Mouse (Mus musculus) midbrain, embryonic 11.5 days (tissue): Measurements from ENCODE around the gene Slf2. TPM values are rescaled to one million over a fixed set of nuclear protein-coding genes. Genes with fewer than 3 reads are reported as not detected.
A peak's percentile ranks its signal among the peaks of the same experiment; 100 is the strongest.

Experiments
- ATAC-seq: fragments of 200-750 bp; cut with Nextera tagmentation; 2 replicates; pipeline ENCODE4 v1.8.0; 2017; ENCODE audit warnings: moderate TSS enrichment, moderate library complexity; ENCODE audit not compliant: low FRiP score
- DNase-seq: peaks from one replicate; pipeline ENCODE4 v3.0.0; 2015; ENCODE audit warnings: low spot score; ENCODE audit errors: missing footprints
- H3K27ac ChIP-seq: fragments of 300-500 bp; sonication (generic); 2 replicates; pipeline ENCODE4 v1.5.1; 2014; ENCODE audit warnings: low read depth, low read length
- H3K27me3 ChIP-seq: fragments of 300-500 bp; sonication (generic); 2 replicates; pipeline ENCODE4 v1.6.1; 2014; ENCODE audit warnings: mild to moderate bottlenecking, low read length, moderate library complexity, mixed read lengths; ENCODE audit not compliant: control insufficient read depth, insufficient read depth
- H3K36me3 ChIP-seq: fragments of 300-500 bp; sonication (generic); 2 replicates; pipeline ENCODE4 v1.6.1; 2014; ENCODE audit warnings: mild to moderate bottlenecking, low read length, moderate library complexity, mixed read lengths; ENCODE audit not compliant: control insufficient read depth, insufficient read depth
- H3K4me1 ChIP-seq: fragments of 300-500 bp; sonication (generic); 2 replicates; pipeline ENCODE4 v1.6.1; 2014; ENCODE audit warnings: low read length; ENCODE audit not compliant: control insufficient read depth, insufficient read depth
- H3K4me2 ChIP-seq: fragments of 300-500 bp; sonication (generic); 2 replicates; pipeline ENCODE4 v1.6.1; 2014; ENCODE audit warnings: mild to moderate bottlenecking, moderate library complexity
- H3K4me3 ChIP-seq: fragments of 300-500 bp; sonication (generic); 2 replicates; pipeline ENCODE4 v1.5.1; 2014; ENCODE audit warnings: low read depth, low read length
- H3K9ac ChIP-seq: fragments of 300-500 bp; sonication (generic); 2 replicates; pipeline ENCODE4 v1.6.1; 2014; ENCODE audit warnings: low read length
- H3K9me3 ChIP-seq: fragments of 300-500 bp; sonication (generic); 2 replicates; pipeline ENCODE4 v1.6.1; 2016; ENCODE audit warnings: low read length; ENCODE audit not compliant: control insufficient read depth
- WGBS: fragments of 180-500 bp; shearing (Covaris S2); extraction: QIAGEN DNeasy Blood & Tissue Kit; methylation state at CpG from one replicate; pipeline ENCODE4 v1.1.7; 2014; 5-methylcytosine and 5-hydroxymethylcytosine counted together
- polyA plus RNA-seq: library from polyadenylated mRNA; unstranded; fragments of >200 nt; fragmentation: Nextera tagmentation; extraction: Ambion mirVana; gene quantifications from 2 replicates; pipeline ENCODE4 v1.2.1, GENCODE M21; 2014

Slf2 gene
- 38.7 and 44.3 TPM in 2 replicates for polyA plus RNA-seq

DNA sequence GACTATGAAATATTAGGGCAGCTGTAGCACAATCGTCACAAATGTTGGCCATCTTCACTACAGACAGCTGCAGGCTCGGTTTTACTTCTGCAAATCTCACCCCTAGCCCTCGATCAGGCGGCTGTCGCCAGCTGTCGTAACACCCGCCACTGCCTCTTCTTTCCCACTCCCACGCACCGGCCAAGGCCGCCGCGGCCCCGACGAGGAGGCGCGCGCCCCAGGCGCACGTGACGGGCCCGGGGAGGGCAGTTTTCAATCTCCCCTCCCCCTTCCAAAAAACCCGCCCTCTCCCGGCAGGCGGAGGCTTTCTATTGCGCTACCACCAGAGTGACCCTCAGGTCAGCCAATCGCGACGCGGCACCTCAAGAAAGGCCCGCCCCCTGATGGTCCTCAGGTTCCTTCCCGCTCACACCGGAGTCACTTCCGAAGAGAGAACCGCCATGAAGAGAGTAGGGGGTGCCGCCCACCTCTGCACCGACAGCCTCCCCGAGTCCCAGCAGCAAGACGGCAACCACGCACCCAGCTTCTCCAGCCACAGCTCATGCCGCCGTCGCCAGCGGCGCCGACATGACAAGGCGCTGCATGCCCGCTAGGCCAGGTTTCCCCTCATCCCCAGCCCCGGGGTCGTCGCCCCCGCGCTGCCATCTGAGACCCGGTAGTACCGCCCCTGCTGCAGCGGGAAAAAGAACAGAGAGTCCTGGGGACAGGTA lies at the start of gene Slf2:
Gene Slf2, plus strand, starts transcription at position 408 of the 710 bp plus-strand sequence.
- peak; percentile 98 for ATAC-seq
- Histone ChIP-seq H3K4me3 (peak within 1 kb of the TSS; percentile 96), H3K9ac (peak within 1 kb of the TSS; percentile 80), H3K36me3 (peaks cover 5% of the 10 kb centered on the region; the same call in 1 of the 2 replicates), H3K4me2 (peak within 1 kb of the TSS; percentile 75), H3K9me3 (no peaks in the 10 kb centered on the region), H3K27ac (peak within 1 kb of the TSS; percentile 51), H3K4me1 (peaks cover 12% of the 10 kb centered on the region), H3K27me3 (peaks cover 16% of the 10 kb centered on the region)
- DNase-seq = peak; percentile 99
- WGBS = under 1% methylated on average over 55 of the region's 55 CpGs

- Histone ChIP-seq H3K4me3 (peak overlapping the region; percentile 24), H3K36me3 (no peaks in the 10 kb centered on the region), H3K9ac (peak overlapping the region; percentile 67), H3K4me2 (peak overlapping the region; percentile 62), H3K9me3 (no peaks in the 10 kb centered on the region), H3K27ac (no peak overlapping the region), H3K4me1 (peaks cover 3% of the 10 kb centered on the region; the same call in 1 of the 2 replicates), H3K27me3 (peaks cover 33% of the 10 kb centered on the region)
- under 1% methylated on average over 31 of the region's 31 CpGs for WGBS
- ATAC-seq (peak; percentile 68; the same call in 1 of the 2 replicates), DNase-seq (peak; percentile 96)
Observed at GRCm38 (mm10) chr19:44882552-44883024, 48.4 kb upstream of the Slf2 start.

- no peak overlapping the region for H3K27ac ChIP-seq
- H3K27me3 ChIP-seq = peaks cover 44% of the 10 kb centered on the region
- no peak overlapping the region for H3K4me2 ChIP-seq
- H3K9me3 ChIP-seq = no peaks in the 10 kb centered on the region
- no peak overlapping the region for H3K9ac ChIP-seq
- no peak for DNase-seq
- H3K36me3 ChIP-seq = no peaks in the 10 kb centered on the region
- H3K4me3 ChIP-seq = no peak overlapping the region
- peaks cover 4% of the 10 kb centered on the region; the same call in 1 of the 2 replicates for H3K4me1 ChIP-seq
- 45% methylated on average over 3 of the region's 3 CpGs for WGBS
- no peak for ATAC-seq
Observed at GRCm38 (mm10) chr19:44884331-44884730, 46.6 kb upstream of the Slf2 start.

DNA sequence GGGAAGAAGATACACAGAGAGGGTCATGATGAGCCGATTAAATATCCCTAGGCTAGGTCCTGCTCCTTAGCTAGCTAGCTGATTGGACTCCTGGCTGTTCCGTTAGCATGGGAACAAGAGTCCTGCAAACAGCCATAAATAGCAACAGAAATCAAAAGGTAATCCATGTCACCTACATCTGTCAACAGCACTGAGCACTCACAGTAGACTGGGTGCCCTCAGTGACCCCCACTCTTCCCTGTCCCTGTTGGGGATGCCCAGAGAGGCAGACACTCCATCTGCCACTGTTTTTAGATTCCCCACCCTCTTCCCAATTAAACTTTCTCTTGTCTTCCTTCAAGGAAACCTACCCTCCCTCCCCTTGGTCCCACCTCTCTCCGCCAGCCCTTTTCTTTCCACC lies 44.5 kb upstream of the Slf2 start:
- no peak overlapping the region for H3K9ac ChIP-seq
- H3K4me2 ChIP-seq = no peak overlapping the region
- H3K36me3 ChIP-seq = no peaks in the 10 kb centered on the region
- WGBS = 16% methylated on average over 3 of the region's 3 CpGs
- peaks cover 50% of the 10 kb centered on the region for H3K27me3 ChIP-seq
- no peaks in the 10 kb centered on the region for H3K9me3 ChIP-seq
- peaks cover 12% of the 10 kb centered on the region; the same call in 1 of the 2 replicates for H3K4me1 ChIP-seq
- no peak overlapping the region for H3K4me3 ChIP-seq
- DNase-seq (no peak), ATAC-seq (no peak)
- H3K27ac ChIP-seq = no peak overlapping the region

GRCm38 (mm10) chr19:44887679-44888235 lies 43.2 kb upstream of the Slf2 start:
- no peak for ATAC-seq
- Histone ChIP-seq H3K9me3 (no peaks in the 10 kb centered on the region), H3K27me3 (peaks cover 49% of the 10 kb centered on the region), H3K27ac (no peak overlapping the region), H3K4me3 (no peak overlapping the region), H3K4me1 (peaks cover 10% of the 10 kb centered on the region; the same call in 1 of the 2 replicates), H3K9ac (no peak overlapping the region), H3K36me3 (no peaks in the 10 kb centered on the region), H3K4me2 (no peak overlapping the region)
- peak; percentile 96 for DNase-seq
- WGBS = 19% methylated on average over 7 of the region's 7 CpGs

DNA sequence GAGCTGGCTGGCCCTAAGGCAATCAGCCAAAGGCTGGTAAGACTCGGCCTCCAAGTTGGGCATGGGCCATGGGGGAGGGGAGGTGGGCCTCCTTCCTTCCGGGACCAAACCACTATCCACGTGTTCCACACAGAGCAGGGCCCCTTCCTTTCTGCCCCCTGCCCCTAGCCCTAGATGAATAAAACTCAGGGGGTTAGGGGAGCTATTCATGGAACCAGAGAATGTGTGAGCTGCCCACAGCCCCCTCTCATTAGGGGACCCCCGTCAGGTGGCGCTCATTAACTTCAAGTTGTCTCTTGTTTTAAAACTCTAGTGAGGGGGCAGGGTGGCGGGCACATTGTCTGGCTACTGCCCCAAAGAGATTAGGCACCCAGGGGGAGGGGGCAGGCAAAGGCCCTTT lies 41.4 kb upstream of the Slf2 start:
- DNase-seq (peak; percentile 83), ATAC-seq (no peak)
- Histone ChIP-seq H3K36me3 (no peaks in the 10 kb centered on the region), H3K27me3 (peaks cover 48% of the 10 kb centered on the region), H3K4me2 (no peak overlapping the region), H3K4me1 (peaks cover 9% of the 10 kb centered on the region; the same call in 1 of the 2 replicates), H3K27ac (no peak overlapping the region), H3K4me3 (no peak overlapping the region), H3K9ac (no peak overlapping the region), H3K9me3 (no peaks in the 10 kb centered on the region)
- WGBS = 14% methylated on average over 6 of the region's 6 CpGs

DNA sequence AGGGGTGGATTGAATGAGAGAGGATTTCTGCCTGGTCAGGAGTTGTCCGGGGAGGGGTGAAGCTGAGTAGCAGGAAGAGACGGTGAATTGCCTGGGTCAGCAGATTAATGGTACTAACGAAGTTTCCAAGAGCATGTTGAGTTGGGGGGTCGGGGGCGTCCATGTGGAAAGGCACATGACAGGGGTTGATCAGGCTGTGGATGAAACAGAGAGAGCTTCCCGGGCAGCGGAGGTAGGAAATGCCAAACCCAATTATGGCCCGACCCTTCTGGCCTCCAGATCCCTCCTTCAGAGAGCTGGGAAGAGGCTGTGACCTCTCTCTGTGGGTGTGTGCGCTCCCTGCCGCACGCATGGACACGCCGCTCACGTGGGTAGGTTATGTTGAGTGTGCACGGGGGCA lies 39.5 kb upstream of the Slf2 start:
- no peak overlapping the region for H3K9ac ChIP-seq
- DNase-seq (peak; percentile 84), ATAC-seq (no peak)
- WGBS = 43% methylated on average over 15 of the region's 15 CpGs
- no peaks in the 10 kb centered on the region for H3K9me3 ChIP-seq
- H3K27me3 ChIP-seq = peaks cover 57% of the 10 kb centered on the region
- no peak overlapping the region for H3K4me2 ChIP-seq
- no peaks in the 10 kb centered on the region for H3K36me3 ChIP-seq
- H3K27ac ChIP-seq = no peak overlapping the region
- peaks cover 9% of the 10 kb centered on the region; the same call in 1 of the 2 replicates for H3K4me1 ChIP-seq
- H3K4me3 ChIP-seq = no peak overlapping the region

- Histone ChIP-seq H3K9ac (no peak overlapping the region), H3K9me3 (no peaks in the 10 kb centered on the region), H3K4me3 (no peak overlapping the region), H3K4me1 (peaks cover 9% of the 10 kb centered on the region; the same call in 1 of the 2 replicates), H3K27ac (no peak overlapping the region), H3K27me3 (peaks cover 47% of the 10 kb centered on the region), H3K36me3 (no peaks in the 10 kb centered on the region), H3K4me2 (no peak overlapping the region)
- WGBS = 41% methylated on average over 19 of the region's 19 CpGs
- ATAC-seq (no peak), DNase-seq (no peak)
Observed at GRCm38 (mm10) chr19:44893231-44893871, 37.6 kb upstream of the Slf2 start.

GRCm38 (mm10) chr19:44895245-44895644 lies 35.7 kb upstream of the Slf2 start:
- Histone ChIP-seq H3K4me2 (no peak overlapping the region), H3K27me3 (peaks cover 31% of the 10 kb centered on the region), H3K4me3 (no peak overlapping the region), H3K27ac (no peak overlapping the region), H3K9ac (no peak overlapping the region), H3K36me3 (no peaks in the 10 kb centered on the region), H3K9me3 (no peaks in the 10 kb centered on the region), H3K4me1 (peaks cover 9% of the 10 kb centered on the region; the same call in 1 of the 2 replicates)
- under 1% methylated on average over 4 of the region's 4 CpGs for WGBS
- DNase-seq (peak; percentile 92), ATAC-seq (no peak)
